14 mouse cellular contexts compared by ENCODE assay signal in genomic region chr9:93083114-93083513, GRCm38 (mm10).
A peak's percentile ranks its signal among the peaks of the same experiment; 100 is the strongest.
DNase-seq lines count a peak whose midpoint lies in the region; ATAC-seq and TF ChIP-seq lines count a peak whose summit lies in the region.
"Had no signal": no experiment of that assay in that cellular context is flagged by ENCODE, and none has a peak within 500 bp of the region (broad histone marks: within the 10 kb centered on the region; RNA-seq: fewer than 3 reads in every experiment).

No protein-coding gene starts in this region.

- TF ChIP-seq CTCF in forebrain, postnatal 0 days (IDR thresholded peaks at IDR 0.05; ENCODE audit: low read depth): peak; percentile 22; the same call in 1 of the 2 replicates
- 0 out of 2 replicates have a peak, but pooled peaks have one; percentile 10 for TF ChIP-seq CTCF in liver, postnatal 0 days (IDR thresholded peaks at IDR 0.05; ENCODE audit: low read depth)

- ATAC-seq in forebrain, postnatal 0 days: no peak
- ATAC-seq in forebrain, embryonic 16.5 days: no peak
- ATAC-seq in liver, postnatal 0 days: no peak
- no peak for ATAC-seq in liver, embryonic 11.5 days (replicated peaks; ENCODE audit: low FRiP score)
- ATAC-seq in megakaryocyte progenitor cell, adult 5-6 weeks (replicated peaks; ENCODE audit: poor library complexity): no peak
- no peak for ATAC-seq in forebrain, embryonic 15.5 days (replicated peaks)
- ATAC-seq: midbrain, embryonic 15.5 days had no signal

- no peak for TF ChIP-seq EP300 in liver, postnatal 0 days (IDR thresholded peaks at IDR 0.05; ENCODE audit: low read depth)

- DNase-seq in forebrain, postnatal 0 days: no peak
- DNase-seq in liver, postnatal 0 days: no peak
- no peak for DNase-seq in liver, embryonic 11.5 days (ENCODE audit: low spot score)
- DNase-seq in adipocyte (ENCODE audit: low spot score): peak; percentile 2
- DNase-seq: adrenal gland, postnatal 14 days; gastrocnemius, adult 2 months; heart, postnatal 36 days; kidney, postnatal 14 days had no signal

- H3K27ac ChIP-seq in forebrain, postnatal 0 days (ENCODE audit: low read depth, low read length): no peak overlapping the region
- no peak overlapping the region for H3K27ac ChIP-seq in forebrain, embryonic 16.5 days (ENCODE audit: low read length)
- H3K27ac ChIP-seq in liver, postnatal 0 days (ENCODE audit: low read depth): no peak overlapping the region
- no peak overlapping the region for H3K27ac ChIP-seq in liver, embryonic 11.5 days (ENCODE audit: low read depth, low read length)
- no peak overlapping the region for H3K27ac ChIP-seq in forebrain, embryonic 15.5 days (replicated peaks)
- H3K27ac ChIP-seq: embryonic facial prominence, embryonic 10.5 days; gastrocnemius, adult 2 months; liver, embryonic 15.5 days; midbrain, embryonic 15.5 days had no signal

- no peak overlapping the region for H3K4me3 ChIP-seq in forebrain, postnatal 0 days (ENCODE audit: low read depth, low read length)
- no peak overlapping the region for H3K4me3 ChIP-seq in forebrain, embryonic 16.5 days (replicated peaks; ENCODE audit: low read length)
- H3K4me3 ChIP-seq in liver, postnatal 0 days (ENCODE audit: low read depth, low read length): no peak overlapping the region
- no peak overlapping the region for H3K4me3 ChIP-seq in liver, embryonic 11.5 days (ENCODE audit: low read depth, low read length)
- H3K4me3 ChIP-seq in forebrain, embryonic 15.5 days: no peak overlapping the region
- H3K4me3 ChIP-seq: embryonic facial prominence, embryonic 10.5 days; gastrocnemius, adult 2 months; liver, embryonic 15.5 days; midbrain, embryonic 15.5 days had no signal

- H3K36me3 ChIP-seq in forebrain, postnatal 0 days (ENCODE audit: insufficient read depth): no peaks in the 10 kb centered on the region
- H3K36me3 ChIP-seq in forebrain, embryonic 16.5 days (ENCODE audit: control insufficient read depth, insufficient read depth): no peaks in the 10 kb centered on the region
- no peaks in the 10 kb centered on the region for H3K36me3 ChIP-seq in liver, postnatal 0 days (replicated peaks; ENCODE audit: insufficient read depth, low read length)
- no peaks in the 10 kb centered on the region for H3K36me3 ChIP-seq in liver, embryonic 11.5 days (ENCODE audit: control insufficient read depth, insufficient read depth, low read length)
- H3K36me3 ChIP-seq in forebrain, embryonic 15.5 days: no peaks in the 10 kb centered on the region
- H3K36me3 ChIP-seq: embryonic facial prominence, embryonic 10.5 days; liver, embryonic 15.5 days; midbrain, embryonic 15.5 days had no signal

- H3K4me2 ChIP-seq in forebrain, postnatal 0 days (ENCODE audit: low read depth): no peak overlapping the region
- no peak overlapping the region for H3K4me2 ChIP-seq in forebrain, embryonic 16.5 days (ENCODE audit: low read length)
- H3K4me2 ChIP-seq in liver, postnatal 0 days (ENCODE audit: low read depth, low read length): no peak overlapping the region
- no peak overlapping the region for H3K4me2 ChIP-seq in liver, embryonic 11.5 days
- no peak overlapping the region for H3K4me2 ChIP-seq in forebrain, embryonic 15.5 days (replicated peaks)
- H3K4me2 ChIP-seq: liver, embryonic 15.5 days; midbrain, embryonic 15.5 days had no signal

- no peaks in the 10 kb centered on the region for H3K4me1 ChIP-seq in forebrain, postnatal 0 days (ENCODE audit: insufficient read depth)
- no peaks in the 10 kb centered on the region for H3K4me1 ChIP-seq in forebrain, embryonic 16.5 days (replicated peaks; ENCODE audit: control insufficient read depth, insufficient read depth, low read length)
- H3K4me1 ChIP-seq in liver, postnatal 0 days (ENCODE audit: insufficient read depth): no peaks in the 10 kb centered on the region
- no peaks in the 10 kb centered on the region for H3K4me1 ChIP-seq in liver, embryonic 11.5 days (replicated peaks; ENCODE audit: control insufficient read depth, insufficient read depth, low read length)
- H3K4me1 ChIP-seq in forebrain, embryonic 15.5 days: no peaks in the 10 kb centered on the region
- H3K4me1 ChIP-seq: embryonic facial prominence, embryonic 10.5 days; liver, embryonic 15.5 days; midbrain, embryonic 15.5 days had no signal

- no peaks in the 10 kb centered on the region for H3K27me3 ChIP-seq in forebrain, postnatal 0 days (ENCODE audit: insufficient read depth, low read length)
- H3K27me3 ChIP-seq in forebrain, embryonic 16.5 days (replicated peaks; ENCODE audit: control insufficient read depth, insufficient read depth, low read length): no peaks in the 10 kb centered on the region
- H3K27me3 ChIP-seq in liver, postnatal 0 days (ENCODE audit: insufficient read depth, low read length): no peaks in the 10 kb centered on the region
- H3K27me3 ChIP-seq in liver, embryonic 11.5 days (replicated peaks; ENCODE audit: control insufficient read depth, insufficient read depth, low read length): no peaks in the 10 kb centered on the region
- no peaks in the 10 kb centered on the region for H3K27me3 ChIP-seq in forebrain, embryonic 15.5 days
- H3K27me3 ChIP-seq: liver, embryonic 15.5 days; midbrain, embryonic 15.5 days had no signal

- 81% methylated on average over 1 of the region's 1 CpGs for WGBS in forebrain, postnatal 0 days
- 74% methylated on average over 1 of the region's 1 CpGs for WGBS in forebrain, embryonic 16.5 days
- 76% methylated on average over 1 of the region's 1 CpGs for WGBS in liver, postnatal 0 days (ENCODE audit: insufficient replicate concordance)
- WGBS in liver, embryonic 11.5 days: 61% methylated on average over 1 of the region's 1 CpGs
- 68% methylated on average over 1 of the region's 1 CpGs for WGBS in forebrain, embryonic 15.5 days

- no peaks in the 10 kb centered on the region for H3K9me3 ChIP-seq in forebrain, postnatal 0 days (ENCODE audit: low read length)
- no peaks in the 10 kb centered on the region for H3K9me3 ChIP-seq in forebrain, embryonic 16.5 days (ENCODE audit: control insufficient read depth, low read length)
- no peaks in the 10 kb centered on the region for H3K9me3 ChIP-seq in liver, postnatal 0 days (ENCODE audit: low read length)
- no peaks in the 10 kb centered on the region for H3K9me3 ChIP-seq in liver, embryonic 11.5 days (ENCODE audit: control insufficient read depth, low read length)
- no peaks in the 10 kb centered on the region for H3K9me3 ChIP-seq in forebrain, embryonic 15.5 days
- H3K9me3 ChIP-seq: embryonic facial prominence, embryonic 10.5 days; liver, embryonic 15.5 days; midbrain, embryonic 15.5 days had no signal

- H3K9ac ChIP-seq in forebrain, postnatal 0 days: no peak overlapping the region
- H3K9ac ChIP-seq in forebrain, embryonic 16.5 days (replicated peaks; ENCODE audit: low read depth, low read length): no peak overlapping the region
- H3K9ac ChIP-seq in liver, postnatal 0 days (replicated peaks): no peak overlapping the region
- no peak overlapping the region for H3K9ac ChIP-seq in liver, embryonic 11.5 days (ENCODE audit: low read depth, low read length)
- no peak overlapping the region for H3K9ac ChIP-seq in forebrain, embryonic 15.5 days (replicated peaks)
- H3K9ac ChIP-seq: liver, embryonic 15.5 days; midbrain, embryonic 15.5 days had no signal
